Mouse (Mus musculus) telencephalon, adult 2 months (tissue): Measurements from ENCODE around the gene Lnx1.
A peak's percentile ranks its signal among the peaks of the same experiment; 100 is the strongest.

Experiments
- DNase-seq: peaks from one replicate; pipeline ENCODE4 v3.0.0-alpha.2; 2011; ENCODE audit warnings: low read depth, low spot score

Gene Lnx1

DNA sequence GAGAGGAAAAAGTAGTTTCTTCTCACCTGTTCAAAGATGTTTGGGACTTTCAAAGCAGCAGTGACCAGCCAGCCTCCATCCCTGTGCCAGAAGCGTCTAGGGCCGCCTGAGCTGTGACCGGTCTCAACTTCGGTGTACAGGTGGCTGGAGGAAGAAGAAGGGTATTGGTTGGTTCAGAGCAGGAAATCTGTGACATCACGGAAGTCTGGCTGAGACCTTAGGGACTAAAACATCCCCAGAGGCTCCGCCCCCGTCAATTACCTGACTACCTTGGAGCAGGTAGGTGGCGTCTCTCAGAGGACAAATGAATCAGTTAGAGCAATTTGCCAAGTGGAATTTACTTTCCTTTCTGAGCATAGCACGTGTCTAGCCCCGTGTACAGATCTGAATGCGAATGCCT is at the start of gene Lnx1:
Gene Lnx1 (minus strand): TSS at position 147 of the 400 bp plus-strand sequence.
- DNase-seq = no peak

GRCm38 (mm10) chr5:74750501-74750900 is 47.8 kb upstream of the Lnx1 start:
- no peak for DNase-seq

DNA sequence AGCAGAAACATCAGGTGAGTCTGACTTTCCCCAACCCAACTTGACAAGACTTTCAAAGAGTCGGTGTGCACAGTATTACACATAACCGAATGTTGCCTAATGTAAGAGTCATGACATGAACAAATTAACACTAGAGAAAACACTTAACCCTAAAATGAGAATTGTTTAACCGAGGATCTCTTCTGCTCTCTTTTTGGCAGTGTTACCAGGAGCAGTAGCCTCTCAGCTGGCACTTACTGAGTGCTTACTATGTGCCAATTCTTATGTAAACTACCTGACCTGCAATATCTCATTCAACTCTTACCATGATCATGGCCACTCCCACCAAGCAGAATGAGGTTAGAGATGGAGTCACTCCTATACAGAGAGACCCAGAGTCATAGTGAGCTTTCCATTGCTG is 44.8 kb upstream of the Lnx1 start:
- DNase-seq = no peak

GRCm38 (mm10) chr5:74740951-74741350 is 38.2 kb upstream of the Lnx1 start:
- DNase-seq = peak; percentile 31

GRCm38 (mm10) chr5:74739435-74739834 is 36.7 kb upstream of the Lnx1 start:
- DNase-seq = peak; percentile 17

GRCm38 (mm10) chr5:74738312-74738711 is 35.6 kb upstream of the Lnx1 start:
- no peak for DNase-seq

GRCm38 (mm10) chr5:74733885-74734558 is 31.3 kb upstream of the Lnx1 start:
- DNase-seq = no peak

DNA sequence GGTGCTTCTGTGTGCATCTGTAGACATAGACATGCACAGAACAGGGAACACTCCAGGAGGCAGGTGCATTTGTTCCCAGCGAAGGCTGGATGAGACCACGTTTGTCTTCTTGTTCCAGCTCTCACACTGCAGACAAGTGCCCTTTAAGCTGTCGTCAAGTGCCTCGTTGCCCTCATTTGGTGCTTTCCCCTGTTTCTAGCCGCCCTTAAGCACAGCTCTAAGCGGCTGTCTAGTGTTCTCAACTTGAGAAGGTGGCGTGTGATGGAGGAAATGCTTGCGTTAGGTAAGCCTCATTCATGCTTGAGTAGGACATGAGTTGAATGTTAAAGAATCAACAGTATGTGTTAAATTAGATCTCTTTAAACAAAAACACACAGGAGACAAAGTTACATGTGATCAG is 29.9 kb upstream of the Lnx1 start:
- no peak for DNase-seq

DNA sequence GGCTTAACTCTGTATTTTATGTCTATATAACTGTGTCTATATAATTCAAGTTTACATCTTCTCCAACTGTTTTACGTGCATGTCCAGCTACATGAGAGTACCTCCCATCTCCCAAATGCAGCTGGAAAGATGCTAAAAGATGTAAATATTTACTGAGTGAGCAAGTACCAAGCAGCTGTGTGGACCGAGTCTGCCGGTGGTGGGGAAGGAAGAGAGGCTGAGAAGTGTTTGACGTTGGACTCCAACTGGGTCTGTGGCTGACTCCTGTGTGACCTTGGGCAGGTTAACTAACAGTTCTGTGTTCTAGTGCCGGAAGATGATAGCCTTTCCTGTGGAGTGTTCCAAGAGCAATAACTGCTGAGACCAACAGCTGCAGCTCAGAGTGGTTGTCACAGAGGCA is 27.9 kb upstream of the Lnx1 start:
- DNase-seq = no peak

DNA sequence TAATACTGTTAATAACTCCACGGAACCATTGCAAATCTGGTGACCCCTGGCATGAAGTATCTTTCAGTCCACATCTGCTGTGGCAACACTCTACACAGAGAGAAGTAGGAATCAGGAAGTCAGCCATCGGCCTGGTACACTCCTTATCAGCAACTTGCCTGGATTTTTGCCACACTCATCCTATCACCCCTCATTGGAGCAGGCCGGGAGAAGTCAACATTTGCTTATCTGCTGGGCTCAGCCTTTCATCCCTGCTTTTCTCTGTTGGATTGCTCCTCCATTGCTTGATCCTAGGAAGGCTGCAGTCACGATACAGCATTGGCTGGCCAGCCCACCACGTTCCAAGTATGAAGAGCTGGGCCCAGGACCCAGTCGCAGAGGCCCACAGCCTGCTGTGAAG is 26.9 kb upstream of the Lnx1 start:
- no peak for DNase-seq

DNA sequence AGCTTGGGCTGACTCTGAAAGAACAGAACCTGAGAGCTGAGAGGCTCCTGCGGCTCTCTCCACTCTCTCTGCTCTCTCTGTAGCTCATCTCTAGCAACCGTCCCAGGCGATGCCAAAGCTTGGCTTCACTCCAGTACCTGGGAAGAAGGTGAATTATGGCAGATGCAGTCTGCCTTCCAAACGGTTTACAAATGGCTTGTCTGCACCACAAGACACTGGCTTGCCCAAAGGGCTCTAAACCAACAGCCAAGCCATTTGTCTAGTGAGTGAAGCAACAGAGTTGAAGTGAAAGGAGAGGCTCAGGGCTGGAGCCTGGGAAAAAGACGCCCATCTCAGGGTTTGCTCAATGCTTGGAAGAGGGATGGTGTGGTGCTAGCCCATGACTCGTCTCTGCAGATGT is 25.5 kb upstream of the Lnx1 start:
- no peak for DNase-seq

- no peak for DNase-seq
Observed at GRCm38 (mm10) chr5:74727319-74727718, 24.6 kb upstream of the Lnx1 start.

GRCm38 (mm10) chr5:74725541-74725940 is 22.8 kb upstream of the Lnx1 start:
- no peak for DNase-seq

DNA sequence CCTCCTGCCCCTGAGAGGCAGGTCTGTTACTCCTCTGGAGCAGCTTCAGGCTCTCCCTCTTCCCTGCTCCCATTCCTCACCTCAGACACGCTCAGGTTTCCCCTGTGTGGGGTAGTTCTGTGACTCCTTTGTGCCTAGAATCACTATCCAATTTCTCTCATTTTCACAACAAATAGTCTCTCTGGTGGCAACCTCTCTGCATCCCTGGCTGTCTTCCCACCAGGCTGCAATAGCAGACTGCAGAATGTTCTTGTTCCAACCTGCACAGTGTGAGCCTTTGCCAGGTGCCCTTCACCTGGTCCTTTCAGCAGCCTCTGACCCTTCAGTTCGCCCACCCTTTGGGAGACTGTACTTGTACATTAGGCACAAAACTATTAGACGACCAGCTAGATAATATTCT is 19.1 kb upstream of the Lnx1 start:
- no peak for DNase-seq

GRCm38 (mm10) chr5:74720661-74721060 is 17.9 kb upstream of the Lnx1 start:
- DNase-seq = no peak

DNA sequence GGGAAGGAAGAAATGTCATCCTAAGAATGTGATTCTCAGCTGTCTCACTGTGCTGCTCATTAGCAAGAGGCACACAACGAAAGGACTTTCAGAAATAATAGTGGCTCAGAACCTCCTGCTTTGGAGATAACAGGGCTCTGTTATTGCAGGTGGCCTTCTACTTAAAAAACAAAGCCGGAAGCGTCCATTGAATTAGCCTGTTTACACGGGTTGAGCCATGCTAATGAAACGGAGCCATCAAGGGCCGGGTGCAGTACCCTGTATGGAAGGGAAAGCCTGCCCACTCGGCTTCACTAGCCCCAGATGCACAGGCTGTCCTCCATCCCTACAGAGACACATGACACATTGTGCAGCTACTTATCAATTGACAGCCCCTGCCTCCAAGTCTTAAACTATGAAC is 13.5 kb upstream of the Lnx1 start:
- DNase-seq = no peak

DNA sequence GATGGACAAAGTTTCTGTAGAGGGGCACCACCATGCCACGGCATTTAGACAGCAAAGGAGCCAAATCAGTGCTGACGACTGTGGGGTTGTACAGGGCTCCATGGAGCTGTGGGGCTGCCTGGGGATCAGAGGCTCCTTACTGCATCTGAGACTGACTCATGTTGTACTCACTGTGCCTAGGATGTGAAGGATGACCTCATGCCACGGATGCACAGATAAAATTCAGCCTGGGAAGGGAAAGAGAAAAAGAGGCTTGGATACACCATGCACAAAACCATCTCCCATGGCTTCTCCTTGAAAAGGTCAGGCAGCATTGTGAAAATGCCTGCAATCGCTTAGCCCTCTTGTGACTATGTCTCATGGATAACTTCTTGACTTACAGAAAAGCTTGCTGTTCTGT is 10.1 kb upstream of the Lnx1 start:
- no peak for DNase-seq

DNA sequence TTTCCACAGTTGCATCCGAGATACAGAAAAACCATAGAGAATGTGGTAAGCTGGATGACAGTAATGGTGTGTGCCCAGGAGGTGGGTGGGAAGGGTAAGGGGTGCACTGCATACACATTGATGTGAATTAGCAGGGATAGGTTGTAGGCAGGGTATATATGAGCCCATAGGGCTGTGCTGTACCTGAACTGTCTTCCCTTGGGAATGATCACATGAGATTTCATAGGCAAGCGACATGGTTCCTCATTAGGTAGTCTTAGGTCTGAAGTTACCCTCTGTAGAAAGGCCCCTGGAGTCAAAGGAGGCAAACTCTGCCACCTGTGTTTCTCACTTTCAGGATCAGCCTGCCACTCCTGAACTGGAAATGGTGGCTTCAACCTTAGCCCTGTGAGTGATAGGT is 9.3 kb upstream of the Lnx1 start:
- DNase-seq = no peak

GRCm38 (mm10) chr5:74711056-74711455 is 8.3 kb upstream of the Lnx1 start:
- no peak for DNase-seq

DNA sequence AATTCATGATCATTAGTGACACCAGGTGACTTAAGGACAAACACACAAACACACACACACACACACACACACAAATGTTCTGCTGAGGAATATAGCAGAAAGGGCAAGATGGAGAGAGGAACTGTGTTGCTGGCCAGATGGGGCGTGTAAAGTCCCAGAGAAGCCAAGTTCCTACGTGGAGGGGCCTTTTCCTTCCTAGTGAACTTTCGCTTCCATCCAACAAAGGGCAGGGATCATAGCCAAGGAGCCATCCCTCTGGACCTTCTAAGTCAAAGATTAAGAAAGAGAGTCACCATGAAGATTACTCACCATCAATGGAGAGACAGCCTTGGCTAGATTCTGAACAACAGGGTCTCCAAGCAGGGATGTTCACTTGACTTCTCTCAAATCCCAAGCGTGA is 7.5 kb upstream of the Lnx1 start:
- DNase-seq = no peak

DNA sequence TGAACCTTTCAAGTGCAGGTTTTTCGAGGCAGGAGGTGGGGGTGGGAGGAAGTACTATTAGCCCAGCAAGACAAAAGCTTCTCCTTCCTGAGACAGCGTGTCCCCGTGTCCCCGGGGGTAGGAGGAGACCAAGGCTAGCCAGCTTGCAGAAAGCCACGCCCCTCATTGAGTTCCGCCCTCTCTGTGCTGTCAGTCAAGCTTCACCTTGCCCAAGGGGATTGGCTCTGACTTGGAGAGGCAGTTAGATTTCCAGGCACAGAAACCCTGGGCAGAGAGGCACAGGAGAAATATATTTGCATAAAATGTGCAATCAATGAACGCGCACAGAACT is 1.7 kb upstream of the Lnx1 start:
- no peak for DNase-seq

GRCm38 (mm10) chr5:74703741-74704459 is 1.2 kb upstream of the Lnx1 start:
- no peak for DNase-seq

- DNase-seq = no peak
Observed at GRCm38 (mm10) chr5:74700918-74701317, 1.8 kb downstream of the Lnx1 start.

DNA sequence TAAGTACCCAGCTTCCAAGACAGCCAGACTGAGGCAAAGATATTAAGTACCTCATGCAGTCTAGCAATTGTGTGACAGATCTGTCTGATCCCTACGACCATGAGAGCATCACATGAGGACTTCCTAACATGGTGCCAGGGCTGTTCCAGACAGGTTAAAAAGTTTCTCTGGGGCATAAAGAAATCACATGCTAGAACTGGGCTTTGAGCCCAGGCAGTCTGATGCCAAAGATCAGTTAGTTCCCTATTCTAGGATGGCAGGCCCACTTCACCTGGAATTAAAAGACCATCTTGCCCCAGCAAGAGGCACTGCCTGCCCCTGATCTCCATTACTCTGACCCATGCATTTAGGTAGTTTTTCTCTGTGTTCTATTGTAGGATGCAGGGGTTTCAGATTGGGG is 3.0 kb downstream of the Lnx1 start:
- no peak for DNase-seq
